Mouse (Mus musculus): ENCODE results near the gene Mrpl49.
A peak's percentile ranks its signal among the peaks of the same experiment; 100 is the strongest.
"Not testable (repeated sequence)": the region's sequence is repeated elsewhere in the genome, so short reads cannot be mapped to it uniquely, and the experiment has no call there.

Gene Mrpl49

GRCm38 (mm10) chr19:6067011-6067723, 9.6 kb upstream of the Mrpl49 start:
- DNase-seq (ENCODE audit: low spot score), result peak; percentile 77

DNA sequence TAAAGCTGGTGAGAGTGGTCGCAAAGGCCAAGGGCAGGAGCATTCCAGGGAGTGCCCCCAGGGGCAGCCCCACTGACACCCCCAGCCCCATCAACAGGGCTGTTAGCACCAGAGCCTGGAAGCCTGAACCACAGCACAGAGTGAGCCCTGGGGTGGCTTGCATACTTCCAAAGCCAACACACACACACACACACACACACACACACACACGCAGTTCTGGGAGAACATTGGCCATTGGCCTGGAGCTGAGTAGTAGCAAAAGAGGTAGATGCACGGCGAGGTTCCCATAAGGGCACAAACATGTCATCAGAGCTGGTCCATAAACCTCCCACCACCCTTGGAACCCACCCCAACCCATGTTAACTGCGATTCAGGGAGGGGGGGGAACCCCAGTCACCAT, 9.0 kb upstream of the Mrpl49 start:
- DNase-seq (ENCODE audit: low spot score), result no peak

- no peak for DNase-seq (ENCODE audit: low spot score)
Measured at GRCm38 (mm10) chr19:6063081-6063480, 5.5 kb upstream of the Mrpl49 start.

DNA sequence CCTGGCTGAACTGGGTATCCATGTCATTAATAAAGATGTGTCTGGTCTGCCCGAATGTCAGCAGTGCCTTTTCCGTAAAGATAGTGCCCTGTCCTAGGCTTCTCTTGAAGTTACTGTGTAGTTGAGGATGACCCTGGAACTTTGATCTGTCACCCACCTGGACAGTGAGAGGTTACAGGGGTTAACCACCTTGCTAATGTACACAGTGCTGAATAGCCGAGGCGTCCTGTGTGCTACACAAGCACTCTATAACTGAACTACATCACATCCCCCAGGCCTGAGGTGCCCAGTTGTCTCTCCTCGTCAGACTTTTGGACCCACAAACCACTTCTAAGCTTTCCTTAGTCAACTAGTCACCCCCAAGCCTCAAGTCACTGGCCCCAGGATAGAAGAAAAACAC, 4.8 kb upstream of the Mrpl49 start:
- DNase-seq (ENCODE audit: low spot score), result no peak

- peak; percentile 47 for DNase-seq (ENCODE audit: low spot score)
Measured at GRCm38 (mm10) chr19:6061641-6062302, 4.2 kb upstream of the Mrpl49 start.

DNA sequence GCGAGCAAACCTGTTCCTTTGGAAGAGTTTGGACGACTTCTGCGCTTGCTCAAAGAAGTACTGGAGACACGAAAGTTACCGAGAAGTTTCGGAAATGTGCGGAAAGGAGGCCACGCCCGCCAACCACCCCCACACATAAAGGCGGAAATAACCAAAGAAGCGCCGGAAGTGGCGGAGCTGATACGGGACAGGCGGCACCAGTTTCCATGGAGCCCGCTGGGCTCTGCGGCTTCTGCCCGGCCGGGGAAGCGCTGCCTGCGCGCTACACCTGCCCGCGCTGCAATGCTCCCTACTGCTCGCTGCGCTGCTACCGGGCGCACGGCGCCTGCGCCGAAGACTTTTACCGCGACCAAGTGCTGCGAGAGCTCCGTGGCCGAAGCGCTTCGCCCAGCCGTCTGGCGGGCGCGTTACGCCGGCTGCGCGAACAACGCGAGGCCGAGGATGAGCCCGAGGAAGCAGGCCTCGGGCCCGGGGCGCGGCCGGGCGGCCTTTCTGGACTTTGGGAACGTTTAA, 3.5 kb upstream of the Mrpl49 start, which contains the start of gene Znhit2:
Gene Znhit2, plus strand, starts transcription at position 172 of the 513 bp plus-strand sequence.
- DNase-seq (ENCODE audit: low spot score), result peak; percentile 91

DNA sequence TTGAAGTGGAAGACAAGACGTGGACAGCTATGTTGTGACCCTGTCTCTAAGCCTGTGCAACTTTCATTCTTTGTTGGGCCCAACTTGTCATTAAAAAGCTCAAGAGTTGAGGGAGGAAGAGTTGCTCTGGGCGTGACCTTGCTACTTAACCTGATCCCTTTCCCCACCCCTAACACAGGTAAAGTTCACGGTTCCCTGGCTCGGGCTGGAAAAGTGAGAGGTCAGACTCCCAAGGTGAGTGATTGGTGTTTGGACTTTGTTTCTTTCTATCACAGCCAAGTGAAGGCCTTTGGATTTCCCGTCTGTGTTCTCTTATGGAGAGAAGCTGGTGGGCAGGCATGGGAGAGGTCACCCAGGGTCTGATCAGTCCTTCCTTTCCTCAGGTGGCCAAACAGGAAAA, 1.4 kb upstream of the Mrpl49 start:
- no peak for DNase-seq (ENCODE audit: low spot score)

GRCm38 (mm10) chr19:6058513-6058912, 928 bp upstream of the Mrpl49 start:
- no peak for DNase-seq (ENCODE audit: low spot score)

- no peak for DNase-seq (ENCODE audit: low spot score)
Measured at GRCm38 (mm10) chr19:6056696-6057095, 889 bp downstream of the Mrpl49 start.

- DNase-seq (ENCODE audit: low spot score), result no peak
Measured at GRCm38 (mm10) chr19:6054296-6054695, 3.3 kb downstream of the Mrpl49 start.

DNA sequence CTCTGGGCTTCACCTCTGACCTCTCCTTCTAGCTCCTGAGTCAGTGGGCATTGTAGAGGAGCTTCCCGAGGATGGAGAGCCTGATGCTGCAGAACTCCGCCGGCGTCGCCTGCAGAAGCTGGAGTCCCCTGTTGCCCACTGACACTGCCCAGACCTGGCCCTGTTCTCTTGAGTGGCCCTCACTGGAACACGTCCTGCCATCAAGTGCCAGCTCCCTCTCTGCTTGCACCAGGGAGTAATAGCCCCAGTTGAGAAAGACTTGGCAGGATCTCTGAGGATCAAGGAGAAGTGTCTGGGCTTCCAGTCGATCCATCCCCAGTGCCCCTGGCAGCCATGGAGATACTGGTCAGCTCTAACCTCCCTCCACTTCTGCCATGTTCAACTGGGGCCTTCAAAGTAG, 5.1 kb downstream of the Mrpl49 start:
- no peak for DNase-seq (ENCODE audit: low spot score)

DNA sequence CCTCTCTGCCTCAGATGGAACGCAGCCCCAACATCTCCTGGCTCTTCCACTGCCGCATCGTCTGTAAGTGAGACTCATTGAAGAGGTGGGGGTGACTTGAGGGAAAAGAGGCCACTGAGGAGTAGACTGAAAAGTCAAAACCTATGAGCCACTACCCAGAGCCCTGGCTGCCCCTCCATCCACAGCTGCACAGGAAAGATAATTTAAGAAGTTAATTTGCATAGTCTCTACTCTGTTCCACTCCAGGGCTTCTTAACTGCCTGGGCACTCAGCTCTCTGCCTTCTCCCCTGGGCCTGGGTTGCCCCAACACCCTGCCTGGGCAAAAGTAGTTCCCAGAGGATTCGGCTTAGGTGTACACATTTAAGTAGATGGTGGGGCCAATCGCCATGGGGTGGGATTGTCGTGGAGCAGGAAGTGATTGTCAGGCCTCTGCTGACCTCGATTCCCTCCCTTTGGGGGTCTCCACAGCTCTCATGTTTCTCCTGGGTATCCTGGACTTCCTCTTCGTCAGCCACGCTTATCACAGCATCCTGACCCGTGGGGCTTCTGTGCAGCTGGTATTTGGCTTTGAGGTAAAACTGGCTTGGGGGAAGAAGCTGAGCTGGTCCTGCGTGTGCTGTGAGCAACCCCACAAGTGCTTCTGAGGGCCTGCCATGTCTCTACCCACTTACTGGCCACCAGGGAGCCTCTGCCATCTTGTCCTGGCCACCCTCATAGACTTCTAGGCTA, 8.7 kb downstream of the Mrpl49 start:
- DNase-seq (ENCODE audit: low spot score), result no peak

- DNase-seq (ENCODE audit: low spot score), result no peak
Measured at GRCm38 (mm10) chr19:6047899-6048166, 9.8 kb downstream of the Mrpl49 start.

- no peak for DNase-seq (ENCODE audit: low spot score)
Measured at GRCm38 (mm10) chr19:6047154-6047898, 10.3 kb downstream of the Mrpl49 start.

- DNase-seq (ENCODE audit: low spot score), result peak; percentile 88
Measured at GRCm38 (mm10) chr19:6046294-6047153, 11.1 kb downstream of the Mrpl49 start, which contains the start of gene Syvn1. Gene Syvn1 (plus strand): TSS chr19:6046576.

DNA sequence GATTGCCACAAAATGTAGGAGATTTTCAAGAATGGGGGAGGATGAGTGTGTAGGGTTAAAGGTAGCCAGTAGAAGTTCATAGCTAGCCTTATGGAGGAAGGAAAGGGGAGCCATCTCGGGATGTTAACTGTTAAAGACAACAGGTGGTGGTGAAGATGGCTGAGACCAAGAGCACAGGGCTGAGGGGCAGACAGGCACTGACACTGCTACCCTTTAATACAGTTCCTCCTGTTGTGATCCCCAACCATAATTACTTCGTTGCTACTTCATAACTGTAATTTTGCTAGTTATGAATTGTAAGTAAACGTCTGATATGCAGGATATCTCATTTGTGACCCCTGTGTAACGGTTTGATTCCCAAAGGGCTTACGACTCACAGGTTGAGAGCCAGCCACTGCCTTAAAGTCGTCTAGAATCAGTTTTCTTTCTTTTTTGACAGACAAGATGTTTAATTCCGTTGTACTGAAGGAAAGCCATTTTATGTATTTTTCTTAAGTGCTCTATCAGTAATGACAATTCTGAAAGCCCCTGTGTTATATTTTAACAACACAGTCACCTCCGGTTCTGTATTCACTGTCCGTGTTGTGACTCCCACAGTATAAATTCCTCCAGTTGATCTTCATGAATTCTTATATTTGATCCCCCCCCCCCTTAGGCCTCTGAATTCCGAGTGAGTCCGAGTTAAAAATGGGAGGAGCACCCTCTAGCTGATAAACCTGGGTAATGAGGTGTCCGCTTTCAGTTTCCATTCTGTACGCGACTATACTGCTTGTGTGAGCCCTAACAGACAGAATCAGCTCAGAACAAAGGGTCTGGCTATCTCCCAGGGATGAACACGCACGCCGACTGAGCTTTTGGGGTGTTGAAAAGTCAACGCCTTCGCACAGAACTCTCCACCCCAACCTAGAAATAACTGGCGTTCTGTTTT, 12.0 kb downstream of the Mrpl49 start:
- DNase-seq (ENCODE audit: low spot score), result no peak

- DNase-seq (ENCODE audit: low spot score), result not testable (repeated sequence)
Measured at GRCm38 (mm10) chr19:6044102-6044501, 13.5 kb downstream of the Mrpl49 start.

GRCm38 (mm10) chr19:6042293-6042692, 15.3 kb downstream of the Mrpl49 start:
- no peak for DNase-seq (ENCODE audit: low spot score)

GRCm38 (mm10) chr19:6040002-6040401, 17.6 kb downstream of the Mrpl49 start:
- DNase-seq (ENCODE audit: low spot score), result no peak

- DNase-seq (ENCODE audit: low spot score), result no peak
Measured at GRCm38 (mm10) chr19:6038326-6038725, 19.3 kb downstream of the Mrpl49 start.

Data from ovary, postnatal 36 days (tissue).